In the genomic region with DNA sequence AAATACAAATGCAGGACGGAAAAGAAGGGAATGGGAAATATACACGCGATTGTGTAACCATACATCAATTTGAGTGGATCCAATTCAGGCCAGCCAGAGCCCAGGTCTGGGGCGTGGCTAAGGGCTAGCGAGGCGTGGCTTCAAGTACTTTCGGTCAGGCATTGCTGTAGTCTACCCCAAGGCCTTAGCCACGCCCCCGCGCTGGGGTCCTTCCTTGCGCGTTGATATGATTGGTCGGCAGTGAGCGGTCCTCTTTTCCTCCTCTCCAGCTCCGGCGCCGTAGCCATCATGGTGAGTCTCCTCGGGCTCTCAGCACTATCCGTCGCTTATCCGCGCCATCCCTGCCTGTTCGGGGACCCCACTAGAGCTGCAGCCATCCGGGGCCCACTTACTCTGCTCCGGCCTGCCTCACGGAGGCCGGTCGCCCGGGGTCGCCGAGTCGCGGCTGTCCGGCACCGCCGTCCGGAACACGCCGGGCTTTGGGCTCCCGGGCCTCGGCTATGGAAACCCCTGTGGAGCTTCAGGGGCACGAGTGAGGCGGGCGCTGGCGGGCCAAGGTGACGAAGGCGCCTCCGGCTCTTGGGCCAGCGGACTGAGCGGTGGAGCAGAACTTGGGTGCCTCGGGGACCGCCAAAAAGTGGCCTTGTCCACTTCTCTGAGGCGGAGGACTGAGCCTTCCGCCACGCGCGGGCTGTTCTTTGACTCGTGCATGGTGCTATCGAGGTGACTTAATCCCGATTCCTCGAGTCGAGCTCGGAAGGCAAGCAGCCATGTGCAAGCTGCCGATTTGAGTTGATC, we compare ENCODE assay signal across 8 mouse cellular contexts. TPM values are rescaled to one million over a fixed set of nuclear protein-coding genes. Genes with fewer than 3 reads are reported as not detected.
A peak's percentile ranks its signal among the peaks of the same experiment; 100 is the strongest.
DNase-seq lines count a peak whose midpoint lies in the region; ATAC-seq lines count a peak whose summit lies in the region.

No protein-coding gene starts in this region.

- ATAC-seq in hematopoietic stem cell, adult 5-6 weeks (replicated peaks in 1 of 2; ENCODE audit: insufficient read depth in 1 of 2, low FRiP score in 2 of 2, low TSS enrichment in 1 of 2, low read depth in 1 of 2, poor library complexity in 2 of 2, severe bottlenecking in 2 of 2): peak; percentile 91 to 92
- ATAC-seq in lung, embryonic 16.5 days (ENCODE audit: low read depth): peak; percentile 96

- under 1% methylated on average over 64 of the region's 64 CpGs for WGBS in lung, embryonic 16.5 days

- H3K27ac ChIP-seq in lung, embryonic 16.5 days (ENCODE audit: low read length): peak overlapping the region; percentile 73

- H3K4me3 ChIP-seq in lung, embryonic 16.5 days (ENCODE audit: low read length): peak overlapping the region; percentile 78

- peaks cover 26% of the 10 kb centered on the region for H3K4me1 ChIP-seq in lung, embryonic 16.5 days (replicated peaks; ENCODE audit: control insufficient read depth, insufficient read depth, low read length)

- DNase-seq in MEL-GATA-1-ER (ENCODE audit: extremely low read depth, low read depth): peak; percentile 76
- peak; percentile 98 for DNase-seq in cerebellum, adult 8-10 months
- DNase-seq in forelimb bud, embryonic 11.5 days (ENCODE audit: low read depth, low spot score): peak; percentile 97
- DNase-seq in layer of hippocampus, adult 9-10 months (ENCODE audit: low spot score): peak; percentile 96
- DNase-seq in ovary, postnatal 10 days (ENCODE audit: low spot score): peak; percentile 97
- peak; percentile 96 for DNase-seq in thymus, postnatal 10 days (ENCODE audit: low spot score in 2 of 2)

- H3K9ac ChIP-seq in lung, embryonic 16.5 days (ENCODE audit: low read length): peak overlapping the region; percentile 98

- H3K27me3 ChIP-seq in lung, embryonic 16.5 days (ENCODE audit: control insufficient read depth, insufficient read depth, low read depth, low read length): no peaks in the 10 kb centered on the region

- peaks cover 30% of the 10 kb centered on the region for H3K36me3 ChIP-seq in lung, embryonic 16.5 days (ENCODE audit: control insufficient read depth, insufficient read depth, low read length)

- H3K4me2 ChIP-seq in lung, embryonic 16.5 days (ENCODE audit: low read depth, low read length): peak overlapping the region; percentile 90

- no peaks in the 10 kb centered on the region for H3K9me3 ChIP-seq in lung, embryonic 16.5 days (ENCODE audit: control insufficient read depth, low read length)

RNA-seq across cellular contexts. Expression of a gene that starts 3.7 kb away (rescaled TPM):
- 6,684 and 7,292 TPM in 2 replicates for total RNA-seq in hematopoietic stem cell, adult 5-6 weeks (2017)
- 792 and 827 TPM in 2 replicates for polyA plus RNA-seq in lung, embryonic 16.5 days (2015; fragmentation: Nextera tagmentation; extraction: Ambion mirVana)

RNA-seq across cellular contexts. Expression of a gene that starts 3.8 kb away (rescaled TPM):
- 13.4 and 15.5 TPM in 2 replicates for total RNA-seq in hematopoietic stem cell, adult 5-6 weeks (2017)
- 16.8 and 17.9 TPM in 2 replicates for polyA plus RNA-seq in lung, embryonic 16.5 days (2015; fragmentation: Nextera tagmentation; extraction: Ambion mirVana)

Comparison
In these comparisons a context has a peak if more than half of its experiments do, and no peak if none do; other contexts are left out.
1. Peak in every context shown above with its lines: DNase-seq, ATAC-seq, H3K4me3 ChIP-seq and H3K27ac ChIP-seq.